Mouse (Mus musculus) olfactory bulb, adult 2 months (tissue): Measurements from ENCODE around the gene B430305J03Rik. TPM values are rescaled to one million over a fixed set of nuclear protein-coding genes. Genes with fewer than 3 reads are reported as not detected.

Source experiments
- H3K27ac ChIP-seq: fragments of 200-500 bp; 2 replicates; pipeline ENCODE4 v1.5.1; 2012; ENCODE audit warnings: low read depth, low read length; ENCODE audit not compliant: insufficient read depth
- H3K4me1 ChIP-seq: fragments of 200-500 bp; 2 replicates; pipeline ENCODE4 v1.6.1; 2012; ENCODE audit warnings: low read length; ENCODE audit not compliant: control insufficient read depth, insufficient read depth
- H3K4me3 ChIP-seq: fragments of 200-500 bp; 2 replicates; pipeline ENCODE4 v1.5.1; 2012; ENCODE audit warnings: mild to moderate bottlenecking, low read depth, low read length, moderate library complexity; ENCODE audit not compliant: insufficient read depth
- CTCF ChIP-seq: fragments of 200-500 bp; IDR thresholded peaks from 2 replicates; pipeline ENCODE4 v1.5.1; 2012; ENCODE audit warnings: low read depth, mild to moderate bottlenecking, low read length, moderate library complexity; ENCODE audit not compliant: insufficient read depth
- POLR2A ChIP-seq: fragments of 200-500 bp; IDR thresholded peaks from 2 replicates; pipeline ENCODE4 v1.6.1; 2012; ENCODE audit warnings: mild to moderate bottlenecking, low read depth, low read length, moderate library complexity; ENCODE audit not compliant: insufficient read depth
- WGBS: fragments of 180-500 bp; shearing (Covaris S2); methylation state at CpG from one replicate; pipeline ENCODE4 v1.1.7; 2018; 5-methylcytosine and 5-hydroxymethylcytosine counted together
- polyA plus RNA-seq: library from polyadenylated mRNA; stranded (reverse); fragments of >200 nt; gene quantifications from 2 replicates; pipeline ENCODE4 v1.2.4, GENCODE M21; 2012; ENCODE audit warnings: low replicate concordance; ENCODE audit not compliant: missing spikeins, insufficient read depth, insufficient read length

The B430305J03Rik gene
- polyA plus RNA-seq, 1 experiment, result not detected

DNA sequence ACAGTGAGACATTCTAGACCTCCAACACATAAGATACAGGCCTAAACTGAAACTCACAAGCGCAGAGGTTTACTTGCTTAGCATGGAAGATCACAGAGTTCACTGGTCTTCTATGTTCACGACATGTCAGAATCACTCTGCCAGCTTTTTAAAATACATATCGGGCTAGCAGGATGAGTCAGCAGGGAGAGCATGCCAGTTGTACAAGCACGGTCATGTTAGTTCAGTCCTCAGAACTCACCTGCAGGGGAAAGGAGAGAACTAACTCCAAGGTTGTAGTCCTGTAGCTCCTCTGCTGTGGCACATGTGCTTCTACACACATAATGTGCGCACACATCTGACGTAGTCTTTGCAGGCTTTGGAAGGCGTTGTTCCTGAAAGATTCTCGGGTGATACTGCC, 10.2 kb upstream of the B430305J03Rik start:
- Histone ChIP-seq H3K27ac (no peak overlapping the region), H3K4me1 (no peaks in the 10 kb centered on the region), H3K4me3 (no peak overlapping the region)
- 97% methylated on average over 8 of the region's 8 CpGs for WGBS
- TF ChIP-seq POLR2A (no peak), CTCF (no peak)

DNA sequence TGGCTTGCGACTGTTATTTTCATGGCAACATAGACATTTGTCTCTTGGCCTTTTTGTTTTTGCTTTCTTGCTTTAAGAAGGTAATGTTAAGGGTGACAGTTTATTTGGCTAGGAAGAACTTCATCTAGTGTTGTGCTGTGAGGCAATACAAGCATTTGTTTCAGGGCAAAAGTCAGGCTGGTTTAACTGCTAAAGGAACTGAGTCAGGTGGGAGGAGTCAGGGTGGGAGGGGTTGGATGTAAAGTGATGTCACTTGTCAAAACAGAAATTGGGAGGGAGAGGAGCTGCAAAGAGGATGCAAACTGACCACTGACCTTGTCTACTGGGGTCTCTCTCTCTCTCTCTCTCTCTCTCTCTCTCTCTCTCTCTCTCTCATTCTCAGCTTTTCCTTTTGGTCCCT, 2.7 kb upstream of the B430305J03Rik start:
- Histone ChIP-seq H3K4me1 (no peaks in the 10 kb centered on the region; the same call in 1 of the 2 replicates), H3K4me3 (no peak overlapping the region), H3K27ac (no peak overlapping the region)
- WGBS, result 89% methylated on average over 1 of the region's 1 CpGs
- TF ChIP-seq POLR2A (no peak), CTCF (no peak)

DNA sequence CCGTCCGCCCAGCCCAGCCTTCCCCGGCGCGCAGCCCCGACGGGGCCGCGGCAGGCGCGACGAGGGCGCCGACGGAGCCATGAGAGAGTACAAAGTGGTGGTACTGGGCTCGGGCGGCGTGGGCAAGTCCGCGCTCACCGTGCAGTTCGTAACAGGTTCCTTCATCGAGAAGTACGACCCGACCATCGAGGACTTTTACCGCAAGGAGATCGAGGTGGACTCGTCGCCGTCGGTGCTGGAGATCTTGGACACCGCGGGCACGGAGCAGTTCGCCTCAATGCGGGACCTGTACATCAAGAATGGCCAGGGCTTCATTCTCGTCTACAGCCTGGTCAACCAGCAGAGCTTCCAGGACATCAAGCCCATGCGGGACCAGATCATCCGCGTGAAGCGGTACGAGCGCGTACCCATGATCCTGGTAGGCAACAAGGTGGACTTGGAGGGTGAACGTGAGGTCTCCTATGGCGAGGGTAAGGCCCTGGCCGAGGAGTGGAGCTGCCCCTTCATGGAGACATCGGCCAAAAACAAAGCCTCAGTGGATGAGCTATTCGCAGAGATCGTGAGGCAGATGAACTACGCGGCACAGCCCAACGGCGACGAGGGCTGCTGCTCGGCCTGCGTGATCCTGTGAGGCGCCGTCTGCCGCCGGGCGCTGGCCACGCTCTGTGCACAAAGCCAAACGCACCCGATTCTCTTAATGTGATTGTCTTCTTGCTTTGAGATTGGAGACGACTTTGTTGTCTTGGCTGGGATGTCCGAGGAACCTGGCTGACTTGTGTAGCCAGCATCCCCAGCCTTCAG, 573 bp downstream of the B430305J03Rik start:
- Histone ChIP-seq H3K4me1 (peaks cover 2% of the 10 kb centered on the region; the same call in 1 of the 2 replicates), H3K27ac (peak overlapping the region; percentile 77), H3K4me3 (peak overlapping the region; percentile 68)
- TF ChIP-seq CTCF (0 out of 2 replicates have a peak, but pooled peaks have one; percentile 7), POLR2A (no peak)
- under 1% methylated on average over 68 of the region's 68 CpGs for whole genome bisulfite sequencing

DNA sequence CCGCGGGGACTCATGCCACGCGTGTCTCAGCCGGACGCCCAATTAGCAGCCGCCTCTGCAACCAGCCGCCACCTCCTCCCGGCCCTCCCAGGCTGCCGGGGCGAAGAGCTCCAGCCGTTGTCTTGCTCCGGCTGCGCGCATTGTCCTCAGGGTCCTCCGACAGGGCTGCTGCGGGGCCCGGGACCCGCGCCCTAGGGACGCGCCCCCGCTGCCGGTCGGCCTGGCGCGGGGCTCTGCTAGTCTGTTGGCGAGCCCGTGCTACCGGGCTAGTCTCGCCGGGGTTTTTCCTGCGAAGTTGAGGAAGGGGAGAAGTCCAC, 1.1 kb downstream of the B430305J03Rik start:
- peaks cover 2% of the 10 kb centered on the region; the same call in 1 of the 2 replicates for H3K4me1 ChIP-seq
- H3K27ac ChIP-seq, result peak overlapping the region; percentile 77
- no peak for TF ChIP-seq CTCF
- no peak for TF ChIP-seq POLR2A
- under 1% methylated on average over 33 of the region's 33 CpGs for WGBS
- peak overlapping the region; percentile 68 for H3K4me3 ChIP-seq

DNA sequence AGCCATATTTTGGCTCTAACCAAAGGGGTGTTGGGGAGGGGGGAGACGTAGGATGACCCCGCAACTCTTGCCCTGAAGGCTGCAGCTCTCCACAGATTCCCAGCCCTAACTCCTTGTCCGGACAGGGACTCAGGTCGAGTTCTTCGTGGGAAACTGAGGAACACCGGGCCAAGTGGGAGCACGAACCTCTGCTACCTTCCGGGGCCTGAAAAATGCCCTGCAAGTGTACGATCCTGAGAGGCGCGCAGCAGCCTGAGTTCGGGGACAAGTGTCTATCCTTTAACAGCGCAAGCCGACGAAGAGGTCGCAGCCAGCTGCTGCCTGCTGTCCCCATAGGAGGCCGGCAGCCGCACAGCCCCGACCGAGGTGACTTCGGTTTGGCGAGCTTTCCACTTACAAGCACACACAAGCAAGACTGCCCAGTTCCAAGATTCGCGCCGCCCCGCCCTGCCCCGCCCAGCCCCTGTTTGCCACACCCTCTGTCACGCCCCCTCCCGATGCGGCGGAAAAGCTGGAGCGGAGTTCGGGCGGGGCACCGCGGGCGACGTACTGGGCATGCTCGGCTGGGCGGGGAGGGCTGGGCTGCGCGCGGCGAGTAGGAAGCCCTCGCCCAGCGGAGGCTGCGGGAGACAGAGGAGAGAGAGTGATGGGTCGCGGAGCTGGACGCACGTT, 1.6 kb downstream of the B430305J03Rik start:
- under 1% methylated on average over 51 of the region's 51 CpGs for WGBS
- peaks cover 2% of the 10 kb centered on the region; the same call in 1 of the 2 replicates for H3K4me1 ChIP-seq
- peak; percentile 90 for TF ChIP-seq POLR2A
- no peak for TF ChIP-seq CTCF
- H3K4me3 ChIP-seq, result peak overlapping the region; percentile 68
- peak overlapping the region; percentile 93 for H3K27ac ChIP-seq

DNA sequence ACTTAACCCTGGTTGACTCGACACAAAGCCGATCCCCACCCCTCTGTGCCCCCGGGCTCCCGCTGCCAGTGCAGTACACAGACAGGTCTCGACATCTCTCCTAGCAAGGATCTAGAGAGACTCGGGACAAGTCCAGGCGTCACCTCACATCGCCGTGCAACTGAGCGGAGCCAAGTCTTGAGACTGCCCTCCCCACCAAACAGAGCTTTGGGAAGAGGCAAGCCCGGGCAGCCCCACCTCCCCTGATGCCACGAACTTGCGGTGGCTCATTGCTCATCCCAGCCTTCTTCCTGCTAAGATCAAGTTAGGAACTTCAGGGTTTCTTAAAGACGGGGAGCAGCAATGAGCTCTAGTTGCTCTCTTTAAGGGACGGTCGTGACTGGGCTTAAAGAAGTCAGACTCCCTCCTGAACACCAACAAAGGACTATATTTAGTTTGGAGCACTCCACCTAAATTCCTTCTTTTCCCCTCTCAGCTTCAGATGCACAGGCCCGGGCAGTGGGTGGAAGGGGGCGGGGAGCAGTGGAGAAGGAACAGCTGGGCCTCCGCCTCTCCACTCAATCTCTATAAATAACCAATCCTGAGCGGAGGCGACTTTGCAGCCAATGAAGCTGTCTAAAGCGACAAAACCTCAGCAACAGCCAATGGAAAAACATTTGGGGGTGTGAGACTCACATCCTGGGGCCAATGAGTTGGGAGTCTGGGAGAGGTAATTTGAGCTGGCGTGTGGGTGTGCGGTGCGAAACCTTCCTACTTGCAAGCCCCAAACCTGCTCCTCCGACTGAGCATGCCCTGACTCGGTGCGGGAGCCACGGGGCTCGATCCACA, 2.4 kb downstream of the B430305J03Rik start:
- TF ChIP-seq CTCF (no peak), POLR2A (peak; percentile 25; the same call in 1 of the 2 replicates)
- peak overlapping the region; percentile 68 for H3K4me3 ChIP-seq
- under 1% methylated on average over 30 of the region's 30 CpGs for WGBS
- H3K27ac ChIP-seq, result peak overlapping the region; percentile 97
- H3K4me1 ChIP-seq, result peaks cover 5% of the 10 kb centered on the region

DNA sequence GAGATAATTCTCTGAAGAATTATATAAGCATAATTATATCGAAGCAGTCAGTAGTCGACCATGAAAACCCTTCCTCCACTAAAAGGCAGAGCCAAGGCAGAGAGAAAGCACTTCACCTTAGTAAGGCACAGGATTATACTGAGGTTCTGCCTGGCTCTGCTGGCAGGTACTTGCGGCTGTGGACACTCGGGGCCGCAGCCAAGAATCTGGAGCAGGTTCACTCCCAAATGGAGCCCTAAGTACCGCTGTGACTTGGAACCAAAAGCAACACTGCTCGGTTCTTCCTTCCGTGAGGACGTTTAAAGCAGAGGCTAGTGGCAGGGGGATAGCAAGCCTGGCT, 3.0 kb downstream of the B430305J03Rik start:
- peak overlapping the region; percentile 68 for H3K4me3 ChIP-seq
- H3K4me1 ChIP-seq, result peaks cover 5% of the 10 kb centered on the region
- H3K27ac ChIP-seq, result peak overlapping the region; percentile 97
- WGBS, result 2% methylated on average over 9 of the region's 9 CpGs
- TF ChIP-seq POLR2A (no peak), CTCF (no peak)

DNA sequence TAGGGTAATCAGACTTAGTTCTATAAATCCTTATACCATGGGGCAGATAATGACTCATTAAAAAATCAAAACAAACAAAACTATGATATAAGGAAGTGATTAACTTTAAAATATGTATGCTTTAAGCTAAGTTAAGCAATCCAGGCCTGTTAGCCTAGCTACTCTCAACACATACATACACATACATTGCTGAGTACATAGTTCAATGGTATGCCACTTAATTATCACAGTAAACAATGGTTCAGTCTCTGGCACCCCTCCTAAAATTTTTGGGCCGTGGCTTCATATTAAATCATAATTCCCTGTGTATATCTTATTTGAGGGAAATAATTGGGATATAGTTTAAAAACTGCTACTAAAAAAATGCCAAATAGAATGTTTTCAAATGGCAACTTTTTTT, 4.4 kb downstream of the B430305J03Rik start, which contains the start of gene Rap2b:
TSS of gene Rap2b (plus strand) at position 301 of the 400 bp plus-strand sequence.
- 94% methylated on average over 1 of the region's 1 CpGs for WGBS
- H3K4me1 ChIP-seq, result peaks cover 5% of the 10 kb centered on the region
- H3K27ac ChIP-seq, result no peak within 1 kb of the TSS
- TF ChIP-seq CTCF (no peak), POLR2A (no peak)
- H3K4me3 ChIP-seq, result no peak within 1 kb of the TSS

DNA sequence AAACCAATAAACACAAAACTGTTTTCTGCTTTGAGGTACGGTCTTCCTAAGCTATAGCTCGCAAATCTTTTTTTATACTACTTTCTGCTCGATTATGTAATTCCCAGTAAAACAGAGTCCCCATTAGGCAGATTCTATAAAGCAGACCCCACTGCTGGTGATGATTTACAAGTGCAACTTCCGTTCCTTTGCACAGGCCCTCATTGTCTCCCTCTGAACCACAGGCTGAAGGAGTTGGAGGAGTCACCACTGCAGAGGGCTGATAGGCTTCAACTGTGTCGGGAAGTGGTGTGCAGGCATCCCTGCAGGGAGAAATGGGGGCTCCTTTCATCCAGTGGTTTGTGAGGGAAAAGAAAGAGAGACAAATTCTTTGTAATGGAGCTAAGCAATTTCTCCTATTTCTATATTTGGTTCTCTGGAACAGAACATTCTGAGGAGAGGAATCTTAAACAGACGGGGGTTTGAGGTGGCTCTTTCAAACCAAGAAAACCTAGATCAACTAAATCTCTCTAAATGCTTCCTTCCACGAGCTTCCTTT, 6.9 kb downstream of the B430305J03Rik start:
- Histone ChIP-seq H3K27ac (0 out of 2 replicates have a peak overlapping the region, but pooled peaks have one; percentile 20), H3K4me1 (peaks cover 5% of the 10 kb centered on the region), H3K4me3 (no peak overlapping the region)
- 30% methylated on average over 7 of the region's 7 CpGs for WGBS
- TF ChIP-seq POLR2A (no peak), CTCF (no peak)
